Mouse (Mus musculus): ENCODE measurements around the gene Btnl4. TPM values are rescaled to one million over a fixed set of nuclear protein-coding genes. Genes with fewer than 3 reads are reported as not detected.
"Not testable (repeated sequence)": the region's sequence is repeated elsewhere in the genome, so short reads cannot be mapped to it uniquely, and the experiment has no call there.

Btnl4 gene
- polyA plus RNA-seq (2015; fragmentation: Nextera tagmentation; extraction: Ambion mirVana) = 12.7 and 13.6 TPM in 2 replicates

- peak; percentile 90 for ATAC-seq
- H3K36me3 ChIP-seq; H3K27me3 ChIP-seq (replicated peaks); H3K4me1 ChIP-seq (replicated peaks); H3K9ac ChIP-seq; H3K9me3 ChIP-seq: not testable (repeated sequence)
- 59% methylated on average over 5 of the region's 5 CpGs for WGBS
- Histone ChIP-seq H3K4me3 (replicated peaks) (peak within 1 kb of the TSS; percentile 20), H3K4me2 (replicated peaks) (peak within 1 kb of the TSS; percentile 46), H3K27ac (peak within 1 kb of the TSS; percentile 74)
Measured at GRCm38 (mm10) chr17:34477238-34478013, at the start of gene Btnl4. Gene Btnl4 (minus strand): TSS chr17:34477318.

DNA sequence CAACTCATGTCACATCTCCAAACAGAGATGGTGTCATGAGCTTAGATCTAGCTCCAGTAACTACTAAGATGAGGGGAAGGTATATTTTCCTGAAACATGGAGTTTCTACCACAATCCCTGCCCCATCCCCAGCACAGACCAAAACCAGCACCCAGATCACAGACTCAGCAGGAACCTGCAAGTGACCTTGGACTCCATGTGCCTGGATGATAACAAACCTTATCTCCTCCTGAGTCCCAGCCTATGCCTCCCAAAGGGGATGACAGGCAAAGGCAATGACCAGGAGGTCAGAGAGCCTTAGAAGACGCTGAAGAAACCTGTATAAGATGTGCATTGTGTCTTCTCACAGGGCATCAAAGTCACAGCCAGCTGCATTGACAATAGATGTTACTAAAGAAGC, 41.9 kb upstream of the Btnl4 start:
- H3K27me3 ChIP-seq (replicated peaks) = 0 out of 2 replicates have a peak, but pooled peaks cover under 1% of the 10 kb centered on the region
- ATAC-seq = peak; percentile 82
- H3K36me3 ChIP-seq = no peaks in the 10 kb centered on the region
- no peak overlapping the region for H3K4me2 ChIP-seq (replicated peaks)
- H3K4me3 ChIP-seq (replicated peaks) = no peak overlapping the region
- no peaks in the 10 kb centered on the region for H3K9me3 ChIP-seq
- H3K9ac ChIP-seq = no peak overlapping the region
- H3K4me1 ChIP-seq (replicated peaks) = no peaks in the 10 kb centered on the region
- 52% methylated on average over 1 of the region's 1 CpGs for WGBS
- H3K27ac ChIP-seq = no peak overlapping the region

DNA sequence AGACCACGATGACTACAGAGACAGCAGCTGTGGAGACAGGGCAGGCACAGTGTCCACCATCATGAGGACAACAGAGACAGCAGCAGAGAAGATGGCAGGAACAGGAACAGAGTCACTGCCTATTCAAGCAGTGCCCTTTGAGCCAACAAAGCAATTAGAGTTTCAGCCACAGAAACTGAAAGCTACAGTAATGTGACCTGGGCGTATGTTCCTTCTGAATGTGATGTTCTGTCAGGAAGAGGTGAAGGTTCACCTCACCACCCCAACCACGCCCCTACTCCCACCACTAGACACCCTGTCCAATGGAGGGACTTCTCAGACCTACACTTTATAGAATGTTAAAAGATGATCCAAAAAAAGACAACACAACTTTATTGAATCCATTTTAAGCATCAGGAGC, 41.5 kb upstream of the Btnl4 start:
- Histone ChIP-seq H3K4me2 (replicated peaks) (peak overlapping the region; percentile 22; the same call in 1 of the 2 replicates), H3K27ac (peak overlapping the region; percentile 62; the same call in 1 of the 2 replicates)
- not testable (repeated sequence) for H3K27me3 ChIP-seq (replicated peaks); H3K36me3 ChIP-seq; H3K9ac ChIP-seq; H3K4me1 ChIP-seq (replicated peaks); H3K9me3 ChIP-seq; H3K4me3 ChIP-seq (replicated peaks)
- ATAC-seq = peak; percentile 85
- 64% methylated on average over 3 of the region's 3 CpGs for WGBS

DNA sequence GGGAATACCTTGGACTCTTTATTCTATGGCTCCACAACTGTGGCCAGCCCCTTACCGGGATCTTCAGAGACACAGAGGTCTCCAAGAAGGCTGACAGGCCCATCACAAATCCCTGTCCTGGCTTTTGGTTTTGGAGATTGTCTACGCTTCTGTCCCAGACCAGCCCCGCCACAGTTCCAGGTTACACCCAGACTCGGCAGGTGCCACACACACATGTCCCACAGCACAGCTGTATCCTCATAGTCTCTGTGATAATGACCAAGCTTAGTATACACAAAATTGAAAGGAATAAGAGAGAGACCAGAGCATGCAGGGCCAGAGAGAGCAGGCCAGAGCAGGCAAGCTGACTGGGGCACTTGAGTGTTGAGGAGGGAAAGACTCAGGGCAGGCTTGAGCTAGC, 40.7 kb upstream of the Btnl4 start:
- no peaks in the 10 kb centered on the region for H3K9me3 ChIP-seq
- no peaks in the 10 kb centered on the region for H3K36me3 ChIP-seq
- no peaks in the 10 kb centered on the region for H3K4me1 ChIP-seq (replicated peaks)
- WGBS = 86% methylated on average over 4 of the region's 4 CpGs
- H3K9ac ChIP-seq = peak overlapping the region; percentile 13; the same call in 1 of the 2 replicates
- H3K27ac ChIP-seq = peak overlapping the region; percentile 62; the same call in 1 of the 2 replicates
- ATAC-seq = 0 out of 2 replicates have a peak, but pooled peaks have one; percentile 3
- H3K27me3 ChIP-seq (replicated peaks) = 0 out of 2 replicates have a peak, but pooled peaks cover 2% of the 10 kb centered on the region
- no peak overlapping the region for H3K4me3 ChIP-seq (replicated peaks)
- H3K4me2 ChIP-seq (replicated peaks) = peak overlapping the region; percentile 22

- Histone ChIP-seq H3K4me1 (replicated peaks) (no peaks in the 10 kb centered on the region), H3K27ac (peak within 1 kb of the TSS; percentile 62), H3K9me3 (no peaks in the 10 kb centered on the region), H3K4me2 (replicated peaks) (peak within 1 kb of the TSS; percentile 22), H3K27me3 (replicated peaks) (0 out of 2 replicates have a peak, but pooled peaks cover 2% of the 10 kb centered on the region), H3K36me3 (no peaks in the 10 kb centered on the region), H3K9ac (peak within 1 kb of the TSS; percentile 13; the same call in 1 of the 2 replicates), H3K4me3 (replicated peaks) (0 out of 2 replicates have a peak within 1 kb of the TSS, but pooled peaks have one; percentile 6)
- ATAC-seq = no peak
- WGBS = 90% methylated on average over 4 of the region's 4 CpGs
Measured at GRCm38 (mm10) chr17:34517252-34517651, 40.1 kb upstream of the Btnl4 start, which contains the start of gene Btnl6. Gene Btnl6 (minus strand): TSS chr17:34517352.

GRCm38 (mm10) chr17:34516514-34516913, 39.4 kb upstream of the Btnl4 start:
- Histone ChIP-seq H3K4me1 (replicated peaks) (no peaks in the 10 kb centered on the region), H3K27me3 (replicated peaks) (0 out of 2 replicates have a peak, but pooled peaks cover 2% of the 10 kb centered on the region), H3K4me3 (replicated peaks) (no peak overlapping the region), H3K9me3 (no peaks in the 10 kb centered on the region), H3K36me3 (no peaks in the 10 kb centered on the region), H3K9ac (no peak overlapping the region), H3K4me2 (replicated peaks) (no peak overlapping the region), H3K27ac (no peak overlapping the region)
- 59% methylated on average over 2 of the region's 2 CpGs for WGBS
- ATAC-seq = peak; percentile 48; the same call in 1 of the 2 replicates

DNA sequence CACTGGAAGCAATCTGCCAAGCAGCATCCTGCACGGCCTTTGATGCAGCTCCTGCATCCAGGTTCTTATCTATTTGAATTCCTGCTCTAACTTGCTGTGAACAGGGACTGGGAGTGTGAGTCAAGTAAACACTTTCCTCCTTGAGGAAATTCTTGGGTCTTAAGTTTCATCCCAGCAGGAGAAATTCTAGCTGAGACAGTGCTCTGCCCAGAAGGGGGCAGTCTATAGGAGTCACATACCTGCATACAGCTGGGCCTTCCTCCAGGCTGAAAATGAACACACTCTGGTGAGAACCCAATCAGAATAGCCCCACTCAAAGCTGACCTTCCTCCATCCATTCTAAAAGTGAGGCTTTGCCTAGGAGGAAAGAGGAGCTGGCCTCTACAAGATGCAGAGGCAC, 34.6 kb upstream of the Btnl4 start:
- not testable (repeated sequence) for H3K4me1 ChIP-seq (replicated peaks); ATAC-seq; H3K27me3 ChIP-seq (replicated peaks); H3K36me3 ChIP-seq; H3K9ac ChIP-seq; H3K9me3 ChIP-seq; H3K4me2 ChIP-seq (replicated peaks); H3K27ac ChIP-seq; H3K4me3 ChIP-seq (replicated peaks)
- WGBS = 46% methylated on average over 1 of the region's 1 CpGs

DNA sequence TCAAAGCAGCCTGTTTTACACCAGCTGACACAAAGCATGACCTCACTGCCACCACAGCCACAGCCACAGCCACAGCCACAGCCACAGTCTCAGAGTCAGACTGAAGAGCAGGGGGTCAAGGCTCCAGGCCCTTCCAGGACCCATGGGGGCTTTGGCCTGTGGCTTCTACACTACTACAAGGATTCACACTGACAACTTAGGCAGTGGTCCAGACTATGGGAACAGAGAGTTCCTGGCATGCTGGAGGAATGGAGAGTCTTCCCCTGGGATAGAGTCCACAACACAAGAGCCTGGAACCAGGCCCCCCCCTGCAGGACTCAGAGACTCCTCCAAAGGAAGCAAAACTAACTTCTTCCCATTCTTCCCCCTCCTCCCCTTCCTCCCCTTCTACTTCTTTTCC, 30.5 kb upstream of the Btnl4 start:
- Histone ChIP-seq H3K9ac (no peak overlapping the region), H3K4me3 (replicated peaks) (no peak overlapping the region), H3K4me1 (replicated peaks) (no peaks in the 10 kb centered on the region), H3K27ac (no peak overlapping the region), H3K4me2 (replicated peaks) (no peak overlapping the region), H3K9me3 (no peaks in the 10 kb centered on the region), H3K36me3 (no peaks in the 10 kb centered on the region), H3K27me3 (replicated peaks) (no peaks in the 10 kb centered on the region)
- ATAC-seq = no peak

DNA sequence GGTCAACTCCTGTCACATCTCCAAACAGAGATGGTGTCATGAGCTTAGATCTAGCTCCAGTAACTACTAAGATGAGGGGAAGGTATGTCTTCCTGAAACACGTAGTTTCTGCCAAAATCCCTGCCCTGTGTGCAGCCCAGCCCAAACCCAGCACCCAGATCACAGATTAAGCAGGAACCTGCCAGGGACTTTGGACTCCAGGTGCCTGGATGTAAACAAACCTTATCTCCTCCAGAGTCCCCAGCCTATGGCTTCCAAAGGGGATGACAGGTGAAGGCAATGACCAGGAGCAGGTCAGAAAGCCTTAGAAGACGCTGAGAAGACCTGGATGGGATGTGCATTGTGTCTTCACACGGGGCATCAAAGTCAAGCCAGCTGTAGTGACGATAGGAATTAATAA, 20.6 kb upstream of the Btnl4 start:
- peak; percentile 91 for ATAC-seq
- H3K4me2 ChIP-seq (replicated peaks); H3K9ac ChIP-seq; H3K4me1 ChIP-seq (replicated peaks); H3K9me3 ChIP-seq; H3K27ac ChIP-seq; H3K36me3 ChIP-seq; H3K4me3 ChIP-seq (replicated peaks); H3K27me3 ChIP-seq (replicated peaks): not testable (repeated sequence)
- 59% methylated on average over 4 of the region's 4 CpGs for WGBS

DNA sequence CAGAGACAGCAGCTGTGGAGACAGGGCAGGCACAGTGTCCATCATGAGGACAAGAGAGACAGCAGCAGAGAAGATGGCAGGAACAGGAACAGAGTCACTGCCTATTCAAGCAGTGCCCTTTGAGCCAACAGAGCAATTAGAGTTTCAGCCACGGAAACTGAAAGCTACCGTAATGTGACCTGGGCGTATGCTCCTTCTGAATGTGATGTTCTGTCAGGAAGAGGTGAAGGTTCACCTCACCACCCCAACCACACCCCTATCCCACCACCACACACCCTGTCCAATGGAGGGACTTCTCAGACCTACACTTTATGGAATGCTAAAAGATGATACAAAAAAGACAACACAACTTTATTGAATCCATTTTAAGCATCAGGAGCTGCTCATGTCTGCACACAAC, 20.2 kb upstream of the Btnl4 start:
- not testable (repeated sequence) for H3K36me3 ChIP-seq; H3K27me3 ChIP-seq (replicated peaks); H3K9ac ChIP-seq; H3K9me3 ChIP-seq; H3K4me1 ChIP-seq (replicated peaks); H3K4me3 ChIP-seq (replicated peaks)
- H3K27ac ChIP-seq = peak overlapping the region; percentile 56; the same call in 1 of the 2 replicates
- ATAC-seq = peak; percentile 82
- 66% methylated on average over 3 of the region's 3 CpGs for WGBS
- H3K4me2 ChIP-seq (replicated peaks) = peak overlapping the region; percentile 49

GRCm38 (mm10) chr17:34496539-34496938, 19.4 kb upstream of the Btnl4 start:
- ATAC-seq = no peak
- H3K4me3 ChIP-seq (replicated peaks) = peak overlapping the region; percentile 21
- WGBS = 83% methylated on average over 1 of the region's 2 CpGs
- no peaks in the 10 kb centered on the region for H3K27me3 ChIP-seq (replicated peaks)
- no peaks in the 10 kb centered on the region for H3K9me3 ChIP-seq
- no peaks in the 10 kb centered on the region for H3K4me1 ChIP-seq (replicated peaks)
- no peak overlapping the region for H3K9ac ChIP-seq
- peak overlapping the region; percentile 49 for H3K4me2 ChIP-seq (replicated peaks)
- peak overlapping the region; percentile 56; the same call in 1 of the 2 replicates for H3K27ac ChIP-seq
- no peaks in the 10 kb centered on the region for H3K36me3 ChIP-seq

- H3K27ac ChIP-seq; H3K27me3 ChIP-seq (replicated peaks); H3K36me3 ChIP-seq; H3K9me3 ChIP-seq; H3K4me1 ChIP-seq (replicated peaks); H3K9ac ChIP-seq: not testable (repeated sequence)
- peak; percentile 64 for ATAC-seq
- Histone ChIP-seq H3K4me3 (replicated peaks) (peak overlapping the region; percentile 21; the same call in 1 of the 2 replicates), H3K4me2 (replicated peaks) (peak overlapping the region; percentile 49)
- WGBS = 76% methylated on average over 2 of the region's 2 CpGs
Measured at GRCm38 (mm10) chr17:34495156-34495555, 18.0 kb upstream of the Btnl4 start.

DNA sequence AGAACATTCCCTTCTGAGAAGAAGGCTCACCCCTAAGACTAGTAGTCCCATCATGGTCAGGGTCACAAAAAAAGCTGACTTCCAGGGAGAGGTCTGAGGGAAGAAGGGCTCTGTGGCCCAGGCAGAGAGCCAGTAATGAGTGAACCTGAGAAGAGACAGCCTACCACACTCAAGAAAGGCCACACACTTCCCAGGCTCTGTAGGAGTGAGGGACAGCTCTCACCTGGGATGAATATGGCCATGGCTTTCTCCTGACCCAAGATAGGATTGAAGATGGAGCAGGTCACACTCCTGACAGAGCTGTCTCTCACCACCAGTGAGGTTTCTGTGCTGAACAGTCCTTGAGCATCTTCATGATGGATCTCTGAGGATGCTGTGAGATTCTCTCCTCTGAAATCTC, 15.7 kb upstream of the Btnl4 start:
- H3K27ac ChIP-seq = no peak overlapping the region
- no peak overlapping the region for H3K4me3 ChIP-seq (replicated peaks)
- no peaks in the 10 kb centered on the region for H3K36me3 ChIP-seq
- no peak overlapping the region for H3K4me2 ChIP-seq (replicated peaks)
- H3K9ac ChIP-seq = no peak overlapping the region
- no peaks in the 10 kb centered on the region for H3K4me1 ChIP-seq (replicated peaks)
- no peak for ATAC-seq
- H3K27me3 ChIP-seq (replicated peaks) = no peaks in the 10 kb centered on the region
- no peaks in the 10 kb centered on the region for H3K9me3 ChIP-seq
